Mouse (Mus musculus) hindbrain, embryonic 16.5 days (tissue): ENCODE measurements around the gene Vsir. TPM values are rescaled to one million over a fixed set of nuclear protein-coding genes. Genes with fewer than 3 reads are reported as not detected.

Source experiments
- ATAC-seq: fragments of 200-750 bp; cut with Nextera tagmentation; 2 replicates; pipeline ENCODE4 v1.8.0; 2017; ENCODE audit warnings: moderate TSS enrichment, moderate library complexity
- H3K27ac ChIP-seq: fragments of 300-500 bp; sonication (generic); 2 replicates; pipeline ENCODE4 v1.5.1; 2014; ENCODE audit warnings: low read depth, mild to moderate bottlenecking, control low read depth, low read length, moderate library complexity
- H3K27me3 ChIP-seq: fragments of 300-500 bp; sonication (generic); replicated peaks from 2 replicates; pipeline ENCODE4 v1.6.1; 2014; ENCODE audit warnings: low read length; ENCODE audit not compliant: control insufficient read depth, insufficient read depth
- H3K36me3 ChIP-seq: fragments of 300-500 bp; sonication (generic); 2 replicates; pipeline ENCODE4 v1.6.1; 2014; ENCODE audit warnings: mild to moderate bottlenecking, low read length, moderate library complexity, mixed read lengths; ENCODE audit not compliant: control insufficient read depth, insufficient read depth
- H3K4me1 ChIP-seq: fragments of 300-500 bp; sonication (generic); 2 replicates; pipeline ENCODE4 v1.6.1; 2014; ENCODE audit warnings: low read depth, low read length; ENCODE audit not compliant: control insufficient read depth, insufficient read depth
- H3K4me2 ChIP-seq: fragments of 300-500 bp; sonication (generic); 2 replicates; pipeline ENCODE4 v1.6.1; 2014; ENCODE audit warnings: mild to moderate bottlenecking, low read length, control low read depth, moderate library complexity
- H3K4me3 ChIP-seq: fragments of 300-500 bp; sonication (generic); 2 replicates; pipeline ENCODE4 v1.5.1; 2014; ENCODE audit warnings: mild to moderate bottlenecking, low read length, control low read depth, moderate library complexity
- H3K9ac ChIP-seq: fragments of 300-500 bp; sonication (generic); 2 replicates; pipeline ENCODE4 v1.6.1; 2014; ENCODE audit warnings: low read depth, mild to moderate bottlenecking, control low read depth, low read length, moderate library complexity
- H3K9me3 ChIP-seq: fragments of 300-500 bp; sonication (generic); 2 replicates; pipeline ENCODE4 v1.6.1; 2014; ENCODE audit warnings: mild to moderate bottlenecking, low read length, moderate library complexity; ENCODE audit not compliant: control insufficient read depth
- WGBS: fragments of 180-500 bp; shearing (Covaris S2); extraction: QIAGEN DNeasy Blood & Tissue Kit; methylation state at CpG from one replicate; pipeline ENCODE4 v1.1.7; 2014; 5-methylcytosine and 5-hydroxymethylcytosine counted together
- polyA plus RNA-seq: library from polyadenylated mRNA; unstranded; fragments of >200 nt; fragmentation: Nextera tagmentation; extraction: Ambion mirVana; gene quantifications from 2 replicates; pipeline ENCODE4 v1.2.1, GENCODE M21; 2015

Gene Vsir
- polyA plus RNA-seq, 1 experiment from 2014 or later = 2.4 TPM

DNA sequence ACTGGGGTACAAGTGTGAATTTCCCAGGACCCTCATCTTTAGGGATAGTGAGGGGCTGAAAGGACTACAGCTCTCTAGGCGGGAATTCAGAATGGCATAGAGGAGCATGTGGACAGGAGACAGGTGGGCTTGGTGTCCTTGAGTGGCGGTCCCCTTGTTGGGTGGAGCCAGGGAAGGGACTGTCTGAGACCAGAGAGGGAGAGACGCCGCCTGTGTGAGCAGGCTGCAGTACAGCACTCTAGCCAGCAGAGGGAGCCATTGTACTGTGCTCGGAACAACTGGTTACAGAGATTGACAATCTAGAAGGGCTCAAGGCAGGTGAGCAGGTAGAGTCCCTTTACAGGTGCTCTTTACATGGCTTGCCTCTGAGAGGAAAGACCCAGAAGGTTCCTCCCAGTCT lies 61.2 kb downstream of the Vsir start:
- Histone ChIP-seq H3K9ac (no peak overlapping the region), H3K4me1 (no peaks in the 10 kb centered on the region; the same call in 1 of the 2 replicates), H3K4me2 (no peak overlapping the region), H3K9me3 (no peaks in the 10 kb centered on the region), H3K4me3 (no peak overlapping the region), H3K36me3 (no peaks in the 10 kb centered on the region), H3K27ac (no peak overlapping the region), H3K27me3 (peaks cover 9% of the 10 kb centered on the region)
- ATAC-seq = peak; percentile 41; the same call in 1 of the 2 replicates
- WGBS = 1% methylated on average over 5 of the region's 5 CpGs

DNA sequence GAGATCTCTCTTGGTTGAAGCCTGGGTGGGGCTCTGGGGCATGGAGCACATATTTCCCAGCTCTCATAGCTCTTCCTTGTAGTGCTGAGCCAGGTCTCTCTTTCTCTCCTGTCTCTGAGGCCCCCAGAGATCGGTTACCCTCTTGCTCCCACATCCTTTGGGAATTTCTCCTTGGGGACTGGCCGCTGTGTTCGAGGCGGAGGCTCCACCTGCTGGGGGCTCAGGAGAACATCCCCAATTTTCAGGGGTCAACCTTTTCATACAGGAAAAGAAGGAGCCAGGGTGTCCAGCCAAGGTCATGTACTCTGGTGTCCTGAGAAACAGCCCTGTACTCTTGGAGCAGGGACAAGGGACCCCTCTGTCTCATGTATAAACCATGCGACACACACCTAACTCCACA lies 65.1 kb downstream of the Vsir start:
- H3K9ac ChIP-seq = no peak overlapping the region
- H3K4me1 ChIP-seq = no peaks in the 10 kb centered on the region
- ATAC-seq = no peak
- 29% methylated on average over 5 of the region's 5 CpGs for WGBS
- H3K4me3 ChIP-seq = no peak overlapping the region
- peaks cover 9% of the 10 kb centered on the region for H3K27me3 ChIP-seq
- H3K27ac ChIP-seq = no peak overlapping the region
- H3K9me3 ChIP-seq = no peaks in the 10 kb centered on the region
- no peak overlapping the region for H3K4me2 ChIP-seq
- no peaks in the 10 kb centered on the region for H3K36me3 ChIP-seq

DNA sequence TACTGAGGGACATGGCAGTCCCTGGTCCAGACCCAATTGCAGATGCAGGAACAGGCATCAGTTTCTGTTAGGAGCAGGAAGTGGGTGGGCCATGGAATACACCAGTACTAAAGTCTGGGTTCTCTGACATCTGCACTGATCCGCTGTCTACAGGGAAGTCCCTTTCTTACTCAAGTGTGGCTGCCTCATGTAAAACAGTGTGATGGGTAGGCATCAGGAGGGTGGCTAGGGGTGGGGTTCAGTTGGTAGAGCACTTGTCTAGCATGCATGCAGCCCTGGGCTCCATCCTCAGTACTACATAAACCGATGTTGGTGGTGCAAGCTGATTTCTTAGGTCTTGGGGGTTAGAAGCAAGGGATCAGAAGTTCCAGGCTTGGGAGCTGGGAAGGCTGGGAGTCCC lies 67.1 kb downstream of the Vsir start:
- no peak overlapping the region for H3K9ac ChIP-seq
- H3K4me2 ChIP-seq = no peak overlapping the region
- 92% methylated on average over 2 of the region's 2 CpGs for WGBS
- no peak overlapping the region for H3K27ac ChIP-seq
- no peaks in the 10 kb centered on the region for H3K9me3 ChIP-seq
- peaks cover 9% of the 10 kb centered on the region for H3K27me3 ChIP-seq
- no peaks in the 10 kb centered on the region for H3K36me3 ChIP-seq
- H3K4me3 ChIP-seq = no peak overlapping the region
- no peak for ATAC-seq
- no peaks in the 10 kb centered on the region for H3K4me1 ChIP-seq

DNA sequence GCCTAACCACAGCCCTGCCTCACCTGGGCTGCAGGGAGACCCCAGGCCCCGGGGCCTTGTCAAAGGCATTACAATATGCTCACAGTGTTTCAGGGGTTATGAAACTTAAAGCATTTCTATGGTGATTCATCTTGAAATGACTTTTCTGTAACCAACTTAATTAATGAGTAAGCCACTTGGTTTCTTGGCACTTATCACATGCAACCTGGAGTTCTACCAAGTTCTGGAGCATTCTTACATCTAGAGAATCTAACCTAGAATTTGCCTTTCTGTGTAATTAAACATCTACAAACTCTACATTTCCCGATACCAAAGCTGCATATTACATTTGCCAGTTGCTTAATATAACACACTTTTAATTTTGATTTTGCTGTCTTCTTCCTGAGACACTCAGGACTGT lies 70.4 kb downstream of the Vsir start:
- Histone ChIP-seq H3K4me1 (no peaks in the 10 kb centered on the region), H3K4me2 (no peak overlapping the region), H3K9me3 (no peaks in the 10 kb centered on the region), H3K27me3 (no peaks in the 10 kb centered on the region; the same call in 1 of the 2 replicates), H3K27ac (no peak overlapping the region), H3K9ac (no peak overlapping the region), H3K36me3 (no peaks in the 10 kb centered on the region), H3K4me3 (no peak overlapping the region)
- 82% methylated on average over 2 of the region's 2 CpGs for WGBS
- ATAC-seq = no peak

DNA sequence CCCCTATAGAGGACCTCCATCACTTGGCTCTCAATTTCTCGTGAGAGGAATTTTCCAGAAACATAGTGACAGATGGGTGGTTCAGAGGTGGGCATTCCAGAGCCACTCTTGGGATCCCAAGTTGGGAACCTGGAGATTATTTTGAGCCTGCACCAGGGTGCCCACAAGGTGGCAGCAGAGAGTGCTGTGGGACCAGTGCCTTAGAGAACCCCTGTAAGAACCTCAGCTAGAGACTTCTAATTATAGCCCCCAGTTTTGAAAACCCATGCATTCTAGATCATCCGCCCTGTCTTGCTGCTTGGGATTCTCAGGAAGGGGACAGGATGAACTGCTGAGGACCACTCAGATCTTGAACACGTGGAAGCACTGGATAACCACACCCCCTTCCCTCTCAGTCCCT lies 71.5 kb downstream of the Vsir start:
- no peaks in the 10 kb centered on the region for H3K9me3 ChIP-seq
- H3K36me3 ChIP-seq = no peaks in the 10 kb centered on the region
- H3K9ac ChIP-seq = no peak overlapping the region
- no peak overlapping the region for H3K4me3 ChIP-seq
- H3K27ac ChIP-seq = no peak overlapping the region
- H3K27me3 ChIP-seq = no peaks in the 10 kb centered on the region; the same call in 1 of the 2 replicates
- ATAC-seq = peak; percentile 51; the same call in 1 of the 2 replicates
- 6% methylated on average over 3 of the region's 3 CpGs for WGBS
- no peaks in the 10 kb centered on the region for H3K4me1 ChIP-seq
- H3K4me2 ChIP-seq = no peak overlapping the region

DNA sequence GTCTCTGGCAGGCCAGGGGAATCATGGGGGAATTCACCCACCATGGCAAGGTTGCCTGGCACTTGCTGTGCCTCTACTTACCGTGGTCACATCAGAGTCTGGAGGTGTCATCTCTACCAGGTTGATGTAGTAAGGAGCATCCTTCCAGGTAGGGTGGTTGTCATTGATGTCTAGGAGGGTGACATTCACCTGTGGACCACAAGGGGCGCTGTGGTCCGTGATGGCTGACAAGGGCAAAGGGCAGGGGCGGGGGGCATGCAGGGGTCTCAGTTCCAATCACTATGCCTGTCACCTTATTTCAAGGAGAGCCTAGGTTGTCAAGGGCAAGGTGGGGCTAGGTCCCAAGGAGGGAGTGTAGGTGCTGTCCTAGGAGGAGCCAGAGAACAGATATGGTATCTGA lies 73.0 kb downstream of the Vsir start:
- WGBS = 33% methylated on average over 4 of the region's 4 CpGs
- H3K36me3 ChIP-seq = no peaks in the 10 kb centered on the region
- no peaks in the 10 kb centered on the region for H3K4me1 ChIP-seq

More for the DNA sequence above, 73.0 kb downstream of the Vsir start:
- Histone ChIP-seq H3K4me2 (no peak overlapping the region), H3K27ac (no peak overlapping the region), H3K9ac (no peak overlapping the region), H3K27me3 (no peaks in the 10 kb centered on the region; the same call in 1 of the 2 replicates), H3K9me3 (no peaks in the 10 kb centered on the region), H3K4me3 (no peak overlapping the region)
- no peak for ATAC-seq

Other genes starting within 250 kb of the Vsir start
- gene Spock2, start 240.6 kb upstream of the Vsir start, polyA plus RNA-seq = 119 and 128 TPM in 2 replicates
- 1.7 and 1.9 TPM in 2 replicates for gene Chst3, start 127.6 kb upstream of the Vsir start, polyA plus RNA-seq
- 218 and 239 TPM in 2 replicates for gene Psap, start 69.2 kb upstream of the Vsir start, polyA plus RNA-seq
- gene Gm17455, start 52.9 kb downstream of the Vsir start, polyA plus RNA-seq = 13.3 and 14.0 TPM in 2 replicates